Mouse (Mus musculus): Measurements from ENCODE around the gene Fshr.

GRCm38 (mm10) chr17:89005959-89006358 lies 194.5 kb downstream of the Fshr start:
- TF ChIP-seq CTCF (IDR thresholded peaks at IDR 0.05; ENCODE audit: control insufficient read depth, insufficient read depth, insufficient read length) (no peak), MYOD1 (IDR thresholded peaks at IDR 0.05; ENCODE audit: control insufficient read depth, insufficient read length, low read depth) (no peak), MYOG (IDR thresholded peaks at IDR 0.05; ENCODE audit: control insufficient read depth, extremely low read depth, insufficient read length) (no peak), MAX (IDR thresholded peaks at IDR 0.05) (no peak)

All from C2C12 (cell line).